Mouse (Mus musculus) neutrophil, adult 65 days (primary cell): ENCODE measurements around the gene Pa2g4. TPM values are rescaled to one million over a fixed set of nuclear protein-coding genes. Genes with fewer than 3 reads are reported as not detected.

Experiments
- total RNA-seq: library from RNA; stranded (reverse); gene quantifications from 2 replicates; pipeline ENCODE4 v1.2.4, GENCODE M21; 2023

The Pa2g4 gene
- total RNA-seq, result 28.5 and 31.0 TPM in 2 replicates

DNA sequence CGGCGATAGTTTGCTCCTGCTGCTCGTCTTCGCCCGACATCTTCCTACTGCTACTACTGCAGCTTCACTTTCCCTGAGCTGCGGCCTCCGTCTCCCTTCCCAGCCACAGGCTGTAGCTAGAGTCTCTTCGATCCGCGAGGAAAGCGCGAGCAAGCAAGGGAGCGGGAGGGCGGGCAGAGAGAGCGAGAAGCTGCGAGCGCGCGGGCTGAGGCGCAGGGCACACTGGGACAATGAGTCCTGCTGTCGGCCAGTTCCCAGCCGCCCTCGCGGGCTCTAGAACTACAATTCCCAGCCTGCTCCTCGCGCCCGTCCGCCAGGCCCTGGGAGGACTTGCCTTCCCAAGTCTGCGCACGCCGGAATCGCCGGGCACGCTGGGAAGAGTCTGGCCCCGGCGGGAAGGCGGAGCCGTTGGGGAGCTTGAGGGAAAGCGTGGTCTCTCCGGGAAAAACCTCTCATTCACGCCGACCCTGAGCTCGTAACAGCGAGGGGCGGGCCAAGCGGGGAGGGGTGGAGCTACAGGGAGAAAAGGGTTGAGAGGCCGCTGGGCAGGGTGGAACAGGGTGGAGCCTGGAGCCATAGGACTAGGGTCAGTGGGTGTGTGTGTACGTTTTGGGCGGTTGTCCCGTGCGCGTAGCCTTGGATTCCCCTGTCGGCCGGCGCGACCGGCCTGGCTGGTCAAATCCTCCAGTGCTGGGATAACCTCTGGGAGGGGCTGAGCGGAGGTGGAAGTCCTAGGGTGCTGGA lies at the start of gene Pa2g4:
Gene Pa2g4, minus strand, starts transcription at position 200 of the 744 bp plus-strand sequence.

DNA sequence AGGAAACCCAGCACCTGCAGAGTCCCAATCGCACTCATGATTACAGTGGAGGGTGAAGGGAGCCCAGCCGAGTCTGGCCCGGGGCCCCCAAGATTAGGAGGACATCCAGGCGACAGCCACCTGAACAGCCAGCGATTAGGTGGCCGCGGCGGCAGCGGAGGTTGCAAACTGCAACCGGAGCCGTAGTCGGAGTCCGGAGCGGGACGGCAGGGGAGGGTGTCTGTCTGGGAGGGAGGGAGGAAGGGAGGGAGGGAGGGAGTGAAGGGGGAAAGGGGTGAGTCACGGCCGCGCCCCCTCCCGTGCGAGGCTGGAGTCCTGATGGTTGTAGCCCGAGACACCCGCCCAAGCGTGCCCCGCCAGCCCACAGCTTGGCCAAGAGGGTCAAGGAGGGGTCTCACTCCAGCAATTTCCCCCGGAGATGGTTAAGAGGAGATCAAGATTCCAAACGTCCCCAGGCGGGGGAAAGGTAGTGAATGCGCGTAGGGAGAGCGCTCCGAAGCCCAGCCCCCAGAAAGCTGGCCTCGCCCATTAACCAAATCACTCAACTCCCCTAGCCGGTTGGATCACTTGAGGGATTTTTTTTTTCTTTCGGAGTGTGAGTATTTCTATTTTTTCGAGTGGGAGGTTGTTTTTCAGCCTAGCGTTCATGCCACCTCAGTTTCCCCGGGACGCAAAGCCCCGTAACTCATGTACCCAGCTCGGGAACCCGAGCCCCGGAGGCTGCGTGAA lies 23.8 kb upstream of the Pa2g4 start, which contains the start of gene Erbb3:
Gene Erbb3, minus strand, starts transcription at position 189 of the 729 bp plus-strand sequence.

DNA sequence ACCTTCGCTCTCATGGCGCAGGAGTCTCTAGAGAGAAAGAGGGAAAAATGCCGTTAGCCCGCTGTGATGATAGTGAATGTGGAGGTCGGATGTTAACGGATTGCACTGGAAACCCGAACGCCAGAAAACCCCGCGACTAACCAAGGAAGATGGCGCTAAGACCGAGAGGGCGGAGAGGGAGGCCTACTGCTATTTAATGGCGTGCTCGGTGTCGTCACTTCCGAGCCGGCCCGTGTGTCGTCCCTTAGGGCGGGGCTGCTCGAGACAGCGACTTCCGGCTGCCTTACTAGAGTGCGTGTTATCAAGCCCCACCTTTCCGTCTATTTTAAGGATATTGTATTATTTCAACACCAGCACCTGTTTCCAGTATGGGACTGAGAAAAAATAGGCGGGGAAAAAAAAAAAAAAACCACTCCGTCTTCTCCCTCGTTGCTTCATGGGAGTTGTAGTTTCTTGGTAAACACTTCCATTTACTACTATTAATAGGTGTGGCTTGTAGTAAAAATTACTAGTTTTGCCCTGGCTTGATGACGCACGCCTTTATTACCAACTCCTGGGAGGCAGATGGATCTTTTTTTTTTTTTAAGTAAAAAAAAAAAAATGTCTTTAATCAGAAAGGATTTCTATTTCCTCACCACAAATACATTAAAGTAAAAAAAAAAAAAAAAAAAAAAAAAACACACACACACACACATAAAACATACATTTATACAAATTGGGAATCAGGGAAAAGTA lies 16.7 kb downstream of the Pa2g4 start, which contains the start of gene Rpl41:
Gene Rpl41, minus strand, starts transcription at position 359 of the 735 bp plus-strand sequence.

DNA sequence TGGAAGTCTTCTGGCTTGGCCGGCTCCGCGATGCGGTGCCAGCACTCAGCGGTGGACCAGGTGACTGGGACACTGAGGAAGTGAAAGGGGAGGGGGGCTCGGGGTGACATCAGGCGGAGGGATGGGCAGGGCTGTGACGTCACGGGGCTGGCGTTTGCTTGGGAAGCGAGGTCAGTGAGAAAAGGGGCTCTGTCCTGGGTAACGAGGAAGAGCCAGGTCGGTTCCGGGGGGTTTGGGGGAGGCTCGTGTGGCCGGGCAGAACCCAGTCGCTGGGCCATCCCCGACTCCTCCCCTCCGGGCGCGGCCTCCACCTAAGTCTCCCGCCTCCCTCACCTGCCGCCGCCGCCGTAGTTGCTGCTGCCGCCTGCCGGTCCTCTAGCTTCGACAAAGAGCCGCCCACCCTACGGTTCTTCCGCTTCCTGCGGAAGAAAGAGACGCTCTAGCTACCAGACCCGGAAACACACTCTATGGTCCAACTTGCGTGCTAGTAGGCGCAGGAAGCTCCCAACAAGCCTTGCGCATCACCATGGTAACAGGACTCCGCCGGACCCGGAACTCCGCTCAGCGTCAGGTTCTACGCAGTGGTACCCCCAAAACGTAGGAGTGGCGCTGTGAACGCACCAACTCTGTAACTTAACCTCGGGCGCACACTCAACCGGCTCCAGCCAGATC lies 18.3 kb downstream of the Pa2g4 start, which contains the start of gene Zc3h10:
Gene Zc3h10, minus strand, starts transcription at position 414 of the 672 bp plus-strand sequence.

DNA sequence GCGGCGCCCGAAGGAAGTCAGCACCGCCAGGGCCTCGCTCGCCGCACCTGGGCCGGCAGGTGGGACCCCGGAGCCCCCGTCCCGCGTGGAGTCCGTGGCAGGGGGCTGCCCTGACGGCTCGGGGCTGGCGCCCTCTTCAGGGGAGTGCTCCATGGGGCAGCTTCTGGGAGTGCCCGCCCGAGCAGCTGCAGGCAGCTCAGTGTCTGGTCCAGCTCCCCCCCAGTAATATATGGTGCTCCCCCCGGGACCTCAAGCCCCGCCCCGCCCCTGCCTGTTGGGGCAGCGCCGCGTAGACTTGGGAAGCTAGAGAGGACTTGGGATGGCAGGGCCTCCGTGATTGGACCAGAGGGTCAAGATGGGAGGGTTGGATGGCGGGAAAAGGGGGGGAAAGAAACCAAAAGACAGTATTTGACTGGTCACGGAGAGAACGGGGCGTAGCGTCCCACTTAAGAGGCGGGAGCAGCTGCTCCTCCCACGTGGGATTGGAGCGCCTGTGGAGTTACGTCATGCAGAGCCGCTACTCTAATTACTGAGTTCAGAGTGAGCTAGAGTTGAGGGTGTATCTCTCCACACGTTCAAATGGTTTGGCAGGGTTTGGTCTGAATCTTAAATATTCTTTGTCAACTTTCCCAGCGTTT lies 40.0 kb downstream of the Pa2g4 start, which contains the start of gene Esyt1:
Gene Esyt1, minus strand, starts transcription at position 201 of the 638 bp plus-strand sequence.

Other genes with a start within 250 kb of the Pa2g4 start
- 25.3 and 30.7 TPM in 2 replicates for gene Cnpy2, start 243.5 kb downstream of the Pa2g4 start, total RNA-seq
- 85.9 and 94.3 TPM in 2 replicates for gene Cs, start 228.3 kb downstream of the Pa2g4 start, total RNA-seq
- gene Coq10a, start 197.0 kb downstream of the Pa2g4 start, total RNA-seq, result 15.2 and 19.1 TPM in 2 replicates
- gene Ankrd52, start 188.9 kb downstream of the Pa2g4 start, total RNA-seq, result 29.8 and 44.1 TPM in 2 replicates
- gene Slc39a5, start 164.8 kb downstream of the Pa2g4 start, total RNA-seq, result not detected in 2 replicates
- gene Nabp2, start 154.5 kb downstream of the Pa2g4 start, total RNA-seq, result 23.4 and 31.8 TPM in 2 replicates
- 37.4 and 48.3 TPM in 2 replicates for gene Rnf41, start 154.3 kb downstream of the Pa2g4 start, total RNA-seq
- gene Smarcc2, start 106.7 kb downstream of the Pa2g4 start, total RNA-seq, result 79.4 TPM in 2 replicates
- 1,119 and 1,205 TPM in 2 replicates for gene Myl6, start 71.8 kb downstream of the Pa2g4 start, total RNA-seq
- 1.9 and 2.0 TPM in 2 replicates for gene Myl6b, start 67.3 kb downstream of the Pa2g4 start, total RNA-seq
- gene Esyt1, start 40.1 kb downstream of the Pa2g4 start, total RNA-seq, result 116 and 144 TPM in 2 replicates
- gene Zc3h10, start 18.2 kb downstream of the Pa2g4 start, total RNA-seq, result 21.4 and 25.9 TPM in 2 replicates
- gene Rpl41, start 16.7 kb downstream of the Pa2g4 start, total RNA-seq, result 1,166 and 1,291 TPM in 2 replicates
- 0.35 and 0.50 TPM in 2 replicates for gene Erbb3, start 23.7 kb upstream of the Pa2g4 start, total RNA-seq
- gene Rps26, start 60.8 kb upstream of the Pa2g4 start, total RNA-seq, result 150 and 359 TPM in 2 replicates
- gene Ikzf4, start 80.0 kb upstream of the Pa2g4 start, total RNA-seq, result 0.16 TPM in 1 of 2 replicates, not detected in the other
- gene Suox, start 108.1 kb upstream of the Pa2g4 start, total RNA-seq, result 1.0 and 1.2 TPM in 2 replicates
- gene Rab5b, start 130.3 kb upstream of the Pa2g4 start, total RNA-seq, result 95.8 and 96.9 TPM in 2 replicates
- gene Pmel, start 138.2 kb upstream of the Pa2g4 start, total RNA-seq, result 2.3 and 2.6 TPM in 2 replicates
- 71.8 and 90.9 TPM in 2 replicates for gene Cdk2, start 139.0 kb upstream of the Pa2g4 start, total RNA-seq
- gene Dgka, start 178.9 kb upstream of the Pa2g4 start, total RNA-seq, result 46.0 and 58.2 TPM in 2 replicates
- 23.9 and 25.2 TPM in 2 replicates for gene Pym1, start 181.9 kb upstream of the Pa2g4 start, total RNA-seq
- 4.7 and 6.9 TPM in 2 replicates for gene Mmp19, start 224.9 kb upstream of the Pa2g4 start, total RNA-seq
- 59.9 and 86.6 TPM in 2 replicates for gene Dnajc14, start 238.1 kb upstream of the Pa2g4 start, total RNA-seq
- gene Tmem198b, start 238.4 kb upstream of the Pa2g4 start, total RNA-seq, result 5.1 and 5.8 TPM in 2 replicates